Mouse (Mus musculus): ENCODE results near the gene Olfr891.

GRCm38 (mm10) chr9:38180721-38181120 lies at the start of gene Olfr891:
- no peak for TF ChIP-seq POLR2A (IDR thresholded peaks at IDR 0.05; ENCODE audit: low read depth, low read length)
- no peak for TF ChIP-seq CHD1 (IDR thresholded peaks at IDR 0.05; ENCODE audit: low read depth, low read length)
- no peak for TF ChIP-seq POLR2AphosphoS2 (IDR thresholded peaks at IDR 0.05; ENCODE audit: low read depth, low read length)
- TF ChIP-seq ETS1 (conservative IDR thresholded peaks at IDR 0.05; ENCODE audit: low read depth, low read length): no peak
- TF ChIP-seq CTCF (conservative IDR thresholded peaks at IDR 0.05 in 1 of 2, IDR thresholded peaks at IDR 0.05 in 1 of 2; ENCODE audit: low read depth in 2 of 2, low read length in 2 of 2): no peak

All from CH12.LX (cell line).